9 mouse cellular contexts compared by ENCODE assay signal in genomic region chr2:32907442-32907841, GRCm38 (mm10). TPM values are rescaled to one million over a fixed set of nuclear protein-coding genes. Genes with fewer than 3 reads are reported as not detected.
DNase-seq lines count a peak whose midpoint lies in the region; ATAC-seq and TF ChIP-seq lines count a peak whose summit lies in the region.
"Had no signal": no experiment of that assay in that cellular context is flagged by ENCODE, and none has a peak within 500 bp of the region (broad histone marks: within the 10 kb centered on the region; RNA-seq: fewer than 3 reads in every experiment).

No protein-coding gene starts in this region.

- no peak for TF ChIP-seq CTCF in gastrocnemius, adult 2 months (IDR thresholded peaks at IDR 0.05)

- intact Hi-C loops in gastrocnemius, adult 2 months (cut with DNase I), result no loop called here

- H3K4me2 ChIP-seq in lung, embryonic 16.5 days (ENCODE audit: low read depth, low read length), result no peak overlapping the region
- no peak overlapping the region for H3K4me2 ChIP-seq in limb, embryonic 11.5 days (ENCODE audit: low read depth, severe bottlenecking)
- H3K4me2 ChIP-seq in stomach, embryonic 15.5 days, result no peak overlapping the region

- 37% methylated on average over 8 of the region's 8 CpGs for WGBS in lung, embryonic 16.5 days
- 74% methylated on average over 8 of the region's 8 CpGs for WGBS in limb, embryonic 11.5 days
- WGBS in stomach, embryonic 15.5 days, result 47% methylated on average over 8 of the region's 8 CpGs

- H3K9ac ChIP-seq in lung, embryonic 16.5 days (ENCODE audit: low read length), result peak overlapping the region; percentile 16
- H3K9ac ChIP-seq in limb, embryonic 11.5 days (ENCODE audit: low read length), result no peak overlapping the region
- H3K9ac ChIP-seq in stomach, embryonic 15.5 days, result no peak overlapping the region

- peaks cover 63% of the 10 kb centered on the region for H3K4me1 ChIP-seq in lung, embryonic 16.5 days (replicated peaks; ENCODE audit: control insufficient read depth, insufficient read depth, low read length)
- peaks cover 24% of the 10 kb centered on the region for H3K4me1 ChIP-seq in limb, embryonic 11.5 days (ENCODE audit: control insufficient read depth, insufficient read depth, low read length)
- peaks cover 54% of the 10 kb centered on the region for H3K4me1 ChIP-seq in stomach, embryonic 15.5 days

- H3K27me3 ChIP-seq in lung, embryonic 16.5 days (ENCODE audit: control insufficient read depth, insufficient read depth, low read depth, low read length), result no peaks in the 10 kb centered on the region
- no peaks in the 10 kb centered on the region for H3K27me3 ChIP-seq in limb, embryonic 11.5 days (ENCODE audit: control insufficient read depth, insufficient read depth, low read length)
- no peaks in the 10 kb centered on the region for H3K27me3 ChIP-seq in stomach, embryonic 15.5 days (replicated peaks)

- H3K4me3 ChIP-seq in gastrocnemius, adult 2 months, result no peak overlapping the region
- no peak overlapping the region for H3K4me3 ChIP-seq in lung, embryonic 16.5 days (ENCODE audit: low read length)
- no peak overlapping the region for H3K4me3 ChIP-seq in limb, embryonic 11.5 days (ENCODE audit: low read depth, low read length)
- H3K4me3 ChIP-seq in stomach, embryonic 15.5 days (replicated peaks), result no peak overlapping the region

- no peak for DNase-seq in gastrocnemius, adult 2 months
- DNase-seq in gastrocnemius, postnatal 25 days, result no peak
- no peak for DNase-seq in lung, postnatal 36 days
- no peak for DNase-seq in limb, embryonic 11.5 days (ENCODE audit: low spot score)
- no peak for DNase-seq in layer of hippocampus, postnatal 10 days (ENCODE audit: low spot score in 2 of 2)
- DNase-seq: adrenal gland, postnatal 14 days had no signal

- ATAC-seq in lung, embryonic 16.5 days (ENCODE audit: low read depth), result no peak
- no peak for ATAC-seq in limb, embryonic 11.5 days (ENCODE audit: insufficient number of reproducible peaks, low FRiP score, low TSS enrichment, low read depth)
- no peak for ATAC-seq in stomach, embryonic 15.5 days (ENCODE audit: insufficient read depth, low FRiP score, low read depth)
- ATAC-seq in inflammation-experienced regulatory T-cells, adult 6 months, result no peak

- H3K36me3 ChIP-seq in lung, embryonic 16.5 days (ENCODE audit: control insufficient read depth, insufficient read depth, low read length), result peaks cover 24% of the 10 kb centered on the region
- no peaks in the 10 kb centered on the region; the same call in 1 of the 2 replicates for H3K36me3 ChIP-seq in limb, embryonic 11.5 days (ENCODE audit: control insufficient read depth, insufficient read depth, low read length)
- peaks cover 16% of the 10 kb centered on the region for H3K36me3 ChIP-seq in stomach, embryonic 15.5 days

- H3K9me3 ChIP-seq in lung, embryonic 16.5 days (ENCODE audit: control insufficient read depth, low read length), result no peaks in the 10 kb centered on the region
- H3K9me3 ChIP-seq in limb, embryonic 11.5 days (ENCODE audit: control insufficient read depth, low read length), result no peaks in the 10 kb centered on the region
- H3K9me3 ChIP-seq in stomach, embryonic 15.5 days, result no peaks in the 10 kb centered on the region

- H3K27ac ChIP-seq in gastrocnemius, adult 2 months, result peak overlapping the region; percentile 74
- peak overlapping the region; percentile 96 for H3K27ac ChIP-seq in lung, embryonic 16.5 days (ENCODE audit: low read length)
- H3K27ac ChIP-seq in limb, embryonic 11.5 days (replicated peaks; ENCODE audit: low read depth, low read length), result peak overlapping the region; percentile 56; the same call in 1 of the 2 replicates
- peak overlapping the region; percentile 92 for H3K27ac ChIP-seq in stomach, embryonic 15.5 days

RNA-seq across cellular contexts. Expression of gene Fam129b, which starts 31.5 kb away (rescaled TPM):
- total RNA-seq in gastrocnemius, adult 2 months (2021), result 1 to 10 TPM; 4.8 to 7.2 TPM
- total RNA-seq in gastrocnemius, postnatal 25 days (2021), result 10 to 100 TPM in 1 of 2 experiments, 1 to 10 TPM in 1; 8.1 to 12.4 TPM
- 133 and 141 TPM in 2 replicates for polyA plus RNA-seq in lung, embryonic 16.5 days (2015; fragmentation: Nextera tagmentation; extraction: Ambion mirVana)
- 18.6 and 23.2 TPM in 2 replicates for polyA plus RNA-seq in limb, embryonic 11.5 days (2014; fragmentation: Nextera tagmentation; extraction: Ambion mirVana)
- 67.1 and 73.6 TPM in 2 replicates for polyA plus RNA-seq in stomach, embryonic 15.5 days (2015; fragmentation: Nextera tagmentation; extraction: Ambion mirVana)
- 1 to 10 TPM in 1 of 3 experiments, under 1 TPM in 2; 0.15 to 3.2 (median 0.90) TPM for polyA plus RNA-seq in inflammation-experienced regulatory T-cells, adult 6 months (2017; shearing (Covaris generic))
- total RNA-seq in layer of hippocampus, postnatal 10 days (2021), result 10 to 100 TPM; 22.6 to 26.3 TPM

RNA-seq across cellular contexts. Expression of gene Rpl12, which starts 53.9 kb away (rescaled TPM):
- total RNA-seq in gastrocnemius, adult 2 months (2021), result 10 to 100 TPM; 80.6 to 90.3 TPM
- total RNA-seq in gastrocnemius, postnatal 25 days (2021), result 10 to 100 TPM; 52.0 to 67.4 TPM
- polyA plus RNA-seq in lung, embryonic 16.5 days (2015; fragmentation: Nextera tagmentation; extraction: Ambion mirVana), result 145 and 151 TPM in 2 replicates
- 191 and 198 TPM in 2 replicates for polyA plus RNA-seq in limb, embryonic 11.5 days (2014; fragmentation: Nextera tagmentation; extraction: Ambion mirVana)
- polyA plus RNA-seq in stomach, embryonic 15.5 days (2015; fragmentation: Nextera tagmentation; extraction: Ambion mirVana), result 152 and 172 TPM in 2 replicates
- polyA plus RNA-seq in inflammation-experienced regulatory T-cells, adult 6 months (2017; shearing (Covaris generic)), result 100 to 1,000 TPM in 1 of 3 experiments, 10 to 100 TPM in 2; 18.9 to 858 (median 48.2) TPM
- total RNA-seq in layer of hippocampus, postnatal 10 days (2021), result 100 to 1,000 TPM; 155 to 179 TPM

RNA-seq across cellular contexts. Expression of gene Lrsam1, which starts 54.0 kb away (rescaled TPM):
- 10 to 100 TPM in 1 of 2 experiments, 1 to 10 TPM in 1; 9.9 to 14.1 TPM for total RNA-seq in gastrocnemius, adult 2 months (2021)
- 10 to 100 TPM; 10.4 to 13.5 TPM for total RNA-seq in gastrocnemius, postnatal 25 days (2021)
- 9.3 and 10.6 TPM in 2 replicates for polyA plus RNA-seq in lung, embryonic 16.5 days (2015; fragmentation: Nextera tagmentation; extraction: Ambion mirVana)
- polyA plus RNA-seq in limb, embryonic 11.5 days (2014; fragmentation: Nextera tagmentation; extraction: Ambion mirVana), result 6.0 and 7.0 TPM in 2 replicates
- 8.8 and 10.1 TPM in 2 replicates for polyA plus RNA-seq in stomach, embryonic 15.5 days (2015; fragmentation: Nextera tagmentation; extraction: Ambion mirVana)
- 1 to 10 TPM; 4.2 to 7.3 (median 7.3) TPM for polyA plus RNA-seq in inflammation-experienced regulatory T-cells, adult 6 months (2017; shearing (Covaris generic))
- total RNA-seq in layer of hippocampus, postnatal 10 days (2021), result 10 to 100 TPM; 36.5 to 40.4 TPM
